Mouse (Mus musculus): ENCODE data around the gene Gm49333. TPM values are rescaled to one million over a fixed set of nuclear protein-coding genes. Genes with fewer than 3 reads are reported as not detected.

Gene Gm49333
- polyA plus RNA-seq, 1 experiment from 2014 or later, result not detected

MicroRNA genes within 50 kb of the gene (microRNA counts, 519-probe panel; counts per million panel counts)
- microRNA mmu-miR-1224, result 2,364 counts per million, percentile 49 among the panel's probes with 10 or more counts

Small RNAs within 50 kb of the gene (microRNA-seq; reads per million reads assigned to microRNA genes)
- gene Mir1224, result 13.9 reads per million, percentile 30 among the genes with 10 or more reads in this experiment

Other genes starting within 250 kb of the Gm49333 start
- gene Abcc5, start 185.2 kb upstream of the Gm49333 start, polyA plus RNA-seq (2015; fragmentation: Nextera tagmentation; extraction: Ambion mirVana), result 46.8 and 50.7 TPM in 2 replicates
- gene Eif2b5, start 112.8 kb upstream of the Gm49333 start, polyA plus RNA-seq (2015; fragmentation: Nextera tagmentation; extraction: Ambion mirVana), result 90.2 and 95.0 TPM in 2 replicates
- gene Dvl3, start 94.6 kb upstream of the Gm49333 start, polyA plus RNA-seq (2015; fragmentation: Nextera tagmentation; extraction: Ambion mirVana), result 21.2 and 26.9 TPM in 2 replicates
- 518 and 580 TPM in 2 replicates for gene Ap2m1, start 76.1 kb upstream of the Gm49333 start, polyA plus RNA-seq (2015; fragmentation: Nextera tagmentation; extraction: Ambion mirVana)
- gene Abcf3, start 63.0 kb upstream of the Gm49333 start, polyA plus RNA-seq (2015; fragmentation: Nextera tagmentation; extraction: Ambion mirVana), result 50.6 and 65.0 TPM in 2 replicates
- 5.5 and 7.3 TPM in 2 replicates for gene Vwa5b2, start 22.1 kb upstream of the Gm49333 start, polyA plus RNA-seq (2015; fragmentation: Nextera tagmentation; extraction: Ambion mirVana)
- 31.6 and 32.3 TPM in 2 replicates for gene Eef1akmt4, start within 50 bp of the Gm49333 start, polyA plus RNA-seq (2015; fragmentation: Nextera tagmentation; extraction: Ambion mirVana)
- 38.3 and 39.6 TPM in 2 replicates for gene Alg3, start 125 bp downstream of the Gm49333 start, polyA plus RNA-seq (2015; fragmentation: Nextera tagmentation; extraction: Ambion mirVana)
- 1.3 and 1.4 TPM in 2 replicates for gene Camk2n2, start 9.7 kb downstream of the Gm49333 start, polyA plus RNA-seq (2015; fragmentation: Nextera tagmentation; extraction: Ambion mirVana)
- 2.0 and 2.7 TPM in 2 replicates for gene Ece2, start 18.2 kb downstream of the Gm49333 start, polyA plus RNA-seq (2015; fragmentation: Nextera tagmentation; extraction: Ambion mirVana)
- gene Psmd2, start 40.0 kb downstream of the Gm49333 start, polyA plus RNA-seq (2015; fragmentation: Nextera tagmentation; extraction: Ambion mirVana), result 265 and 291 TPM in 2 replicates
- 168 and 190 TPM in 2 replicates for gene Eif4g1, start 56.7 kb downstream of the Gm49333 start, polyA plus RNA-seq (2015; fragmentation: Nextera tagmentation; extraction: Ambion mirVana)
- 8.5 and 9.1 TPM in 2 replicates for gene Fam131a, start 81.6 kb downstream of the Gm49333 start, polyA plus RNA-seq (2015; fragmentation: Nextera tagmentation; extraction: Ambion mirVana)
- 95.7 and 97.3 TPM in 2 replicates for gene Polr2h, start 106.1 kb downstream of the Gm49333 start, polyA plus RNA-seq (2015; fragmentation: Nextera tagmentation; extraction: Ambion mirVana)
- gene Clcn2, start 106.1 kb downstream of the Gm49333 start, polyA plus RNA-seq (2015; fragmentation: Nextera tagmentation; extraction: Ambion mirVana), result 15.3 and 20.2 TPM in 2 replicates
- gene Chrd, start 121.5 kb downstream of the Gm49333 start, polyA plus RNA-seq (2015; fragmentation: Nextera tagmentation; extraction: Ambion mirVana), result 4.0 and 4.7 TPM in 2 replicates
- gene Thpo, start 122.9 kb downstream of the Gm49333 start, polyA plus RNA-seq (2015; fragmentation: Nextera tagmentation; extraction: Ambion mirVana), result 1.0 and 1.1 TPM in 2 replicates

All from stomach, embryonic 15.5 days (tissue).